Mouse (Mus musculus) midbrain, embryonic 11.5 days (tissue): Measurements from ENCODE around the gene Cdkl3. TPM values are rescaled to one million over a fixed set of nuclear protein-coding genes. Genes with fewer than 3 reads are reported as not detected.

ENCODE experiments used
- ATAC-seq: fragments of 200-750 bp; cut with Nextera tagmentation; 2 replicates; pipeline ENCODE4 v1.8.0; 2017; ENCODE audit warnings: moderate TSS enrichment, moderate library complexity; ENCODE audit not compliant: low FRiP score
- DNase-seq: peaks from one replicate; pipeline ENCODE4 v3.0.0; 2015; ENCODE audit warnings: low spot score; ENCODE audit errors: missing footprints
- H3K27ac ChIP-seq: fragments of 300-500 bp; sonication (generic); 2 replicates; pipeline ENCODE4 v1.5.1; 2014; ENCODE audit warnings: low read depth, low read length
- H3K27me3 ChIP-seq: fragments of 300-500 bp; sonication (generic); 2 replicates; pipeline ENCODE4 v1.6.1; 2014; ENCODE audit warnings: mild to moderate bottlenecking, low read length, moderate library complexity, mixed read lengths; ENCODE audit not compliant: control insufficient read depth, insufficient read depth
- H3K36me3 ChIP-seq: fragments of 300-500 bp; sonication (generic); 2 replicates; pipeline ENCODE4 v1.6.1; 2014; ENCODE audit warnings: mild to moderate bottlenecking, low read length, moderate library complexity, mixed read lengths; ENCODE audit not compliant: control insufficient read depth, insufficient read depth
- H3K4me1 ChIP-seq: fragments of 300-500 bp; sonication (generic); 2 replicates; pipeline ENCODE4 v1.6.1; 2014; ENCODE audit warnings: low read length; ENCODE audit not compliant: control insufficient read depth, insufficient read depth
- H3K4me2 ChIP-seq: fragments of 300-500 bp; sonication (generic); 2 replicates; pipeline ENCODE4 v1.6.1; 2014; ENCODE audit warnings: mild to moderate bottlenecking, moderate library complexity
- H3K4me3 ChIP-seq: fragments of 300-500 bp; sonication (generic); 2 replicates; pipeline ENCODE4 v1.5.1; 2014; ENCODE audit warnings: low read depth, low read length
- H3K9ac ChIP-seq: fragments of 300-500 bp; sonication (generic); 2 replicates; pipeline ENCODE4 v1.6.1; 2014; ENCODE audit warnings: low read length
- H3K9me3 ChIP-seq: fragments of 300-500 bp; sonication (generic); 2 replicates; pipeline ENCODE4 v1.6.1; 2016; ENCODE audit warnings: low read length; ENCODE audit not compliant: control insufficient read depth
- WGBS: fragments of 180-500 bp; shearing (Covaris S2); extraction: QIAGEN DNeasy Blood & Tissue Kit; methylation state at CpG from one replicate; pipeline ENCODE4 v1.1.7; 2014; 5-methylcytosine and 5-hydroxymethylcytosine counted together
- polyA plus RNA-seq: library from polyadenylated mRNA; unstranded; fragments of >200 nt; fragmentation: Nextera tagmentation; extraction: Ambion mirVana; gene quantifications from 2 replicates; pipeline ENCODE4 v1.2.1, GENCODE M21; 2014

Cdkl3 gene
- polyA plus RNA-seq, 1 experiment from 2014 or later = 11.0 TPM

GRCm38 (mm10) chr11:52062406-52062805 lies 58.4 kb downstream of the Cdkl3 start:
- H3K9ac ChIP-seq = no peak overlapping the region
- H3K36me3 ChIP-seq = no peaks in the 10 kb centered on the region
- H3K27me3 ChIP-seq = no peaks in the 10 kb centered on the region
- H3K4me1 ChIP-seq = no peaks in the 10 kb centered on the region
- WGBS = 93% methylated on average over 5 of the region's 5 CpGs
- DNase-seq = no peak
- no peak overlapping the region for H3K27ac ChIP-seq
- H3K4me3 ChIP-seq = no peak overlapping the region
- H3K9me3 ChIP-seq = no peaks in the 10 kb centered on the region
- no peak for ATAC-seq
- no peak overlapping the region for H3K4me2 ChIP-seq

- Histone ChIP-seq H3K27me3 (no peaks in the 10 kb centered on the region), H3K36me3 (no peaks in the 10 kb centered on the region), H3K9ac (no peak overlapping the region), H3K4me2 (no peak overlapping the region), H3K4me3 (no peak overlapping the region), H3K9me3 (no peaks in the 10 kb centered on the region), H3K4me1 (no peaks in the 10 kb centered on the region), H3K27ac (no peak overlapping the region)
- 51% methylated on average over 3 of the region's 3 CpGs for WGBS
- DNase-seq (no peak), ATAC-seq (no peak)
Measured at GRCm38 (mm10) chr11:52064398-52064797, 60.4 kb downstream of the Cdkl3 start.

- no peak for ATAC-seq
- Histone ChIP-seq H3K4me1 (no peaks in the 10 kb centered on the region), H3K27me3 (no peaks in the 10 kb centered on the region), H3K36me3 (no peaks in the 10 kb centered on the region), H3K9ac (peak overlapping the region; percentile 22; the same call in 1 of the 2 replicates), H3K4me3 (no peak overlapping the region), H3K4me2 (no peak overlapping the region), H3K9me3 (no peaks in the 10 kb centered on the region), H3K27ac (no peak overlapping the region)
- WGBS = 8% methylated on average over 5 of the region's 5 CpGs
- DNase-seq = no peak
Measured at GRCm38 (mm10) chr11:52065841-52066240, 61.8 kb downstream of the Cdkl3 start.

- Histone ChIP-seq H3K27me3 (no peaks in the 10 kb centered on the region), H3K4me1 (no peaks in the 10 kb centered on the region), H3K9ac (no peak overlapping the region), H3K36me3 (no peaks in the 10 kb centered on the region), H3K9me3 (no peaks in the 10 kb centered on the region), H3K4me2 (no peak overlapping the region), H3K4me3 (no peak overlapping the region), H3K27ac (no peak overlapping the region)
- WGBS = 88% methylated on average over 10 of the region's 10 CpGs
- ATAC-seq = no peak
- DNase-seq = no peak
Measured at GRCm38 (mm10) chr11:52071768-52072167, 67.7 kb downstream of the Cdkl3 start.

GRCm38 (mm10) chr11:52073528-52074170 lies 69.6 kb downstream of the Cdkl3 start:
- WGBS = 79% methylated on average over 8 of the region's 8 CpGs
- Histone ChIP-seq H3K4me3 (no peak overlapping the region), H3K27me3 (no peaks in the 10 kb centered on the region), H3K27ac (no peak overlapping the region), H3K9me3 (no peaks in the 10 kb centered on the region), H3K4me1 (no peaks in the 10 kb centered on the region), H3K36me3 (no peaks in the 10 kb centered on the region), H3K4me2 (no peak overlapping the region), H3K9ac (no peak overlapping the region)
- DNase-seq (no peak), ATAC-seq (no peak)

- Histone ChIP-seq H3K27ac (no peak overlapping the region), H3K4me2 (no peak overlapping the region), H3K27me3 (no peaks in the 10 kb centered on the region), H3K36me3 (no peaks in the 10 kb centered on the region), H3K9me3 (no peaks in the 10 kb centered on the region), H3K9ac (no peak overlapping the region), H3K4me3 (no peak overlapping the region), H3K4me1 (peaks cover under 1% of the 10 kb centered on the region)
- WGBS = 78% methylated on average over 14 of the region's 14 CpGs
- ATAC-seq (no peak), DNase-seq (no peak)
Measured at GRCm38 (mm10) chr11:52074626-52075470, 70.8 kb downstream of the Cdkl3 start.

- ATAC-seq (no peak), DNase-seq (no peak)
- Histone ChIP-seq H3K4me1 (peaks cover 6% of the 10 kb centered on the region), H3K27me3 (no peaks in the 10 kb centered on the region), H3K9ac (no peak overlapping the region), H3K9me3 (no peaks in the 10 kb centered on the region), H3K27ac (no peak overlapping the region), H3K36me3 (no peaks in the 10 kb centered on the region), H3K4me3 (no peak overlapping the region), H3K4me2 (no peak overlapping the region)
- WGBS = 80% methylated on average over 19 of the region's 19 CpGs
Measured at GRCm38 (mm10) chr11:52075794-52076633, 72.0 kb downstream of the Cdkl3 start.

GRCm38 (mm10) chr11:52076742-52077352 lies 72.8 kb downstream of the Cdkl3 start:
- DNase-seq = no peak

More at GRCm38 (mm10) chr11:52076742-52077352, 72.8 kb downstream of the Cdkl3 start:
- no peak overlapping the region for H3K4me3 ChIP-seq
- no peaks in the 10 kb centered on the region for H3K9me3 ChIP-seq
- peaks cover 6% of the 10 kb centered on the region for H3K4me1 ChIP-seq
- no peak overlapping the region for H3K4me2 ChIP-seq
- H3K36me3 ChIP-seq = no peaks in the 10 kb centered on the region
- H3K27me3 ChIP-seq = no peaks in the 10 kb centered on the region
- no peak for ATAC-seq
- no peak overlapping the region for H3K27ac ChIP-seq
- WGBS = 86% methylated on average over 6 of the region's 6 CpGs
- no peak overlapping the region for H3K9ac ChIP-seq
